Mouse (Mus musculus): Measurements from ENCODE around the gene Nmnat2.

The Nmnat2 gene

DNA sequence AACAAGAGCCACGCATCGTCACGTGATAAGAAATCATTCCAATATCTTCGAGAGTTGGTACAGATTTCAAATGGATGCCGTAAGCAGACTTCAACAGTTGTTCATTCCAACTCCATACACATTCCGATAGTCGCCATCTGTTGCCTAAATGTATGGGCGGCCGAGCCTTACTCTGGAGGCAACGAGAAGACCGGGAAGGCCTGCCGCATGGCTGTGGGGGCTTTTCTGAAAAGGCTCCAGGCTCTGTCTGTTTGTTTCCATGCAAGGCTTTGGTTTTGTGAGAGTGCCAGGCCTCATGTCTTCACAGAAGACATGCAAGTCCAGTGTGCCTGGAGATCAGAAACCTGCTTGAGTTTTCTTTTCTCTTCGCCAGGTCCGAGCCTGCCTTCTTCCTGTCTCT is 28.6 kb downstream of the Nmnat2 start:
- in situ Hi-C loops (cut with MboI, MseI), result no loop called here

DNA sequence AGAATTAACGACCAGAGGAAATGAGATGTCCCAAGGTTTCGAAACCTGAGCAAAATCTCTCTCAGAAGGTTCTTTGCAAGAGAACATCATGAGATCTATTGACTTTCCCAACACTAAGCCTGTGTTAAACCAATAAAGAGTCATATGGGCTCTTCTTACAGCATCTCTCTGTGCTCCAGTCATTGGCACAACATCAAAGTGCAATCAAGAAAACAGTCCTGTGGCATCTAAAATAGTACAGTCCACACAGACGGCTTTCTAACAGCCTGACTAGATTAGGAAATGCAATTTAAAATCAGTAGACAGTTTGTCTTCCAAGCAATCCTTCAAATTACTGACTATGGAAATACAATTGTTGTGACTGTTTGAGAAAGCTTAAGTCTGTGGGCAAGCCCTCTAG is 32.2 kb downstream of the Nmnat2 start:
- in situ Hi-C loops (cut with MboI, MseI), result no loop called here

DNA sequence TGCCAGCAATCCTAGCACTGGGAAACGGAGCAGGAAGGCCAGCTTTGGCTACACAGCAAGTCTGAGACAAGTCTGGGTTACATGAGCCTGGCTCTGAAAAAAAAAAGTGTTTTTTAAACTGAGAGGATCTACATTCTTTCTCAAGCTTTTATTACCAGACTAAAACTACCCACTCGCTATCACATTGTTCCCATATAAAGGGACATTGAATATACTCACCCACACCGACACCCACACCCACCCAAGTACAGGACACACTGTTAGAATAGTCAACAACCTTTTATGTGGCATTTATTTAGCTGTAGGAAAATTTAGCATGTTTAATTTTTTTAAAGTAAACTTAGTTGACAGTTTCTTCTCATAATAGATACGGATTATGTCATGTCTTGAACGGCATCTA is 35.3 kb downstream of the Nmnat2 start:
- in situ Hi-C loops (cut with MboI, MseI), result no loop called here

DNA sequence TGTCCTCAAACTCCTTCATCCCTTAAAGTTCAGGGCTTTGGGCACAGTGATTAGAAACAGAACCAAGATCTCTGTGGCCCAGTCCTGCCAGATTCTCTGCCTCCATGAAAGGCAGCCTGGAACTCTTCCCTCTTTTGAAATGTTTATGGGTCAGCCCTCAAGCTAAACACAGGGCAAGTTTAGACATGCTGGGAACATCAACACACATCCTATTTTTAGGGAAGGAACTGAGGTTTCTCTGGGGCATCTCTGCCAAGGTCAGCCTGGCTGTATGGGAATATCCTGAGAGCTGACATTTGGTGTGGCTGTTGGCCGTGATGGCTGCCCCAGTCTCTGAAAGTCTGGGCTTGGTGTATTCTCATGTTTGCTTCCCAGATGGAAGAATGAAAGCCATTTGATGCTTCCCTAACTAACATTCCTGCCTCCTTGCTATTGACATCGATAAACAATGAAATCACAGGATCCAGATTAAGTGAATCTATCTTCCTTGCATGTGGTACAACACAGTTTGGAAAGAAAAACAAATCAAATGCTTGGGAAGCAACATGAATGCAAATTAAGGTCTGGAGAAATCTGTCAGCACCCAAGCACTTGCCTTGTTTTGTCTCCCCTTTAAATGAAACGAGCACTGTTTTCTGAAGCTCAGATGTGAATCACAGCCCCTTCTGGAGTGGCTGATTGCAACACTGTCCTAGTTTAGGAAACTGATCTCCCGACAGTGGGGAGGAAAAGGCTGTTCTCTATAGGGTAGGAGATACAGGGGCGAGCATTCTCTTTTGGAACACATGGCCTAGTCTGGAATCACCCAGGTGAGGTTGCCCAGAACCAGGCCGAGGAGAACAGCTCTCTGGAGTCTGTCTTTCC is 37.7 kb downstream of the Nmnat2 start:
- in situ Hi-C loops (cut with MboI, MseI), result no loop called here

DNA sequence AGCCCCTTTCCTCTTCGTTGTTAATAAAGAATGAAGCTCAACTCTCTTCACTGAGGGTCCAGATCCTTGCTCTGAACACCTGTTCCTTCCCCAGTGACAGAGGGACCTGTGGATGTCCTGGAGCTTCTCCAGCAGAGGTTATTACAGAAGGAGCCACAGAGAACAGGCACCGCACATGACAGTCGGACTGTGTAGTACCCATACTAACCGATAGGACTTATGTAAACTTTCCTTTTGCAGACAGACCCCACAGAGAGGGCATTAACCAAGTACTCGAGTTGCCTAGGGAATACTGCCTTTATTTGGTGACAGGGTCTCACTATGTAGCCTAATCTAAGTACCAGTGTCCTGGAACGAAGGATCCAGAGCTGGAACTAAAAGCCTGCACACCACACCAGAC is 39.0 kb downstream of the Nmnat2 start:
- in situ Hi-C loops (cut with MboI, MseI), result no loop called here

DNA sequence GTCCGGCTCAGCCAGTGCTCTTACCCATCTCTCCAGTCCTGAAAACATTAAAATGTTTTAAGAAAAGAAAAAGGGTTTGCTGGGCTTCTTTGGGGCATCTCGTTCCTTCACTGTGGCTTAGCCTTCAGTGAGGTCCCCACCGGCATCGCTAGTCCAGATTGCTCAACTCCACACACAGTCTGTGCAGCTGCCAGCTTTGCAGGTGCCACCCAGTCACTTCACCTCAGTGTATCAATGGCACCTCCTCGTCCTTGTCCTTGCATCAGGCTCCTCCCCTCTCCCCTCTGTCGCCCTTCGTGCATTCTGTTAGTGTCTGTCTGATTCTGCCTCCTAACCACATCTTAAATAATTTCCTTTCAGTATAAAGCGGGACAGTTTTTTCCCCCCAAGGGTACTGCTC is 45.2 kb downstream of the Nmnat2 start:
- in situ Hi-C loops (cut with MboI, MseI), result no loop called here

DNA sequence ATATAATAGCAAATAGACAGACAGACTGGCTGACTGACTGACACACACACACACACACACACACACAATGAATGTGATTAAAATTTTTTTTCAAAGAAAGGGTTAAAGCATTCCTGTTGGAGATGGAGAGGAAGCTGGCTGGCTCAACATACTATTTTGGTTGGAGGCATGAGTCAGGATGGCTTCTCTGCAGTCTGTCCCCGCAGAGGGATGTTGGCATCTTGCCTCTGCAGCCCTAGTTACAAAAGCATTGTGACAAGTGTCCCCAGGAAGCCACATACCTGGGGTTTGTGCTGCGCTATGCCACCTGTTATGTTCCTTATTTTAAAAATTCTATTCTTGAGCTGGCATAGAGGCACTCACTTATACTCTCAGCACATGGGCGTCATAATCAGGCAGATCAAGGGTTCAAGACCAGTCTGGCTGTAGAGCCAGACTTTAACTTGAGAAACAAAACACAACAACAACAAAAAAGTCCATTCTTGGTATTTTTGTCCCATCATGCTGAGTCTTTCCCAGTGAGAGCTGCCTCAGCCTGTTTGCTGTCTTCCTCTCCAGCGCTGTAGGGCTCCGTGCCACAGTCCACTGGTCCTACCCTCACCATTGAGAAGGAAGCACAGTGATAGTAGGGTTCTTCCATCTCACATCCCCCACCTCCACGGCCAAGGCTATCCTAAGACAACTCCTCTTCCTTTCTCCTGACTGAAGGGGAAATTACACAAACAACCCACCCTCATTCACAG is 45.9 kb downstream of the Nmnat2 start:
- in situ Hi-C loops (cut with MboI, MseI), result no loop called here

DNA sequence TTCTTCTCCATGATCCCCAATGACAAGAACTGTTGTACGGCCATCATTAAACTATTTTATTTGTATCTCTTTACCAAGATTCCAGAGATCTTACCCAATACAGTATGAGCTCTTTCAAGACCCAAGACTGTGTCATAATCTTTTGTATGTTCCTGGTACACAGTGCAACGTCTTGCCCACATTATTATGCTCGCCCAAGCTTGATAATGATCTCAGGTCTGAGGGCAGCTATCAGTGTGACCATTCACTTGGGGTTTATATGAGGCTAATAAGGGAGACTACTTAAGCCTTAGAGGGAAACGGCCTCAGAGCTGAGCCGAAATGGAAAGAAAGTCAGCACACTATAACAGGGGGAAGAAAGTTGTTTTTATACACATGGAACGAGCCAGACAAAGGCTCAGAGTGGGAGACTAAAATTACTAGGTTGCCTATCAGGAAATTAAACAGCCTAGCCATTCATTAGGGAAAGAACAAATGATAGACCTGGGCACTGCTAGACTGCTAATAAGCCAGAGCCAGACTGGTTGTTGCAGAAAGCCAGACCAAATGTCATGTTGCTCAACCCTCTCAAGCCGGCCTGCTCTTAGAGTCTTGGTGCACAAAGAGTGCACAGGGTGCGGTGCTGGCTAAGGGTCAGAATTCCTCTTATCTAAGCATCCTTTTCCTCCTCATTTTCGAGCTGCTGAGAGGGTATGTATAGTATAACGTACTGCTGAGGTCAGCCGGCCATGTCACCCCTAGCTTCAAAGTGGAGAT is 47.7 kb downstream of the Nmnat2 start:
- in situ Hi-C loops (cut with MboI, MseI), result no loop called here

DNA sequence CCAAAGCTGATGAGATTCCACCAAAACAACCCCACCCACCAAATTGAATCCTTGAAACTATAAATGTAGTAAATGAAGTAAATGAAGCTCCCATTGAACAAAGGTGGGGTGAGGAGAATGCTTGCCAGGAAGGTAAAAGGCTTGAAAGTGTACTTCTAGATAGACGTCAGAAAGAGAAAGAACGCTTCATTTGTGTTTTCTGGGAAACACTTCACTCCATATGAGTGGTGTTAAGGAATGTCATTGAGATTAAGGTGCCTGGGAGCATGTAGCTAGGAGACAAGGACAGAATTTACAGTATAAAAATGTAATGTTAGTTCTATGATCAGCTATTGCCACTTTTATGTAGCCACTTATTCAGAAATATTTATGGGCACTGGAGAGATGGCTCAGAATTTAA is 49.7 kb downstream of the Nmnat2 start:
- in situ Hi-C loops (cut with MboI, MseI), result no loop called here

DNA sequence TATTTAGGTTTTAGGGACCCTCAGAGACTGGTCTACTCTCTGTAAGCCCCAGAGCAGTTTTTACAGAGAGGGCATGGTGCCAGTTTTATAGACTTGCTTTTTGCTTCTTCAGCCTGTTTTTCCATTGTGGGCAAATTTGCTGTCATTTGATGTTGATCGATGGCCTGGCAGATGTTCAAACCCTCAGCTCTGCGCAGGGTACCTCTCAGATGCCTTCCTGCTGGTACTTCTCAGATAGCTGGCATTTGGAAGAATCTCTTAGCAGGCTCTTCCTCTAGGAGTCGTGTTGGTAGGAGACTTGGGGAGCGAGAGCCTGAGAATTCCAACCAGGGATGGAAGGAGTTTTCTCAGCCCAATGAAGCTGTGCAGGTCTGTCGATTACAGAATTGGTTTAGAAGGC is 51.3 kb downstream of the Nmnat2 start:
- in situ Hi-C loops (cut with MboI, MseI), result no loop called here

DNA sequence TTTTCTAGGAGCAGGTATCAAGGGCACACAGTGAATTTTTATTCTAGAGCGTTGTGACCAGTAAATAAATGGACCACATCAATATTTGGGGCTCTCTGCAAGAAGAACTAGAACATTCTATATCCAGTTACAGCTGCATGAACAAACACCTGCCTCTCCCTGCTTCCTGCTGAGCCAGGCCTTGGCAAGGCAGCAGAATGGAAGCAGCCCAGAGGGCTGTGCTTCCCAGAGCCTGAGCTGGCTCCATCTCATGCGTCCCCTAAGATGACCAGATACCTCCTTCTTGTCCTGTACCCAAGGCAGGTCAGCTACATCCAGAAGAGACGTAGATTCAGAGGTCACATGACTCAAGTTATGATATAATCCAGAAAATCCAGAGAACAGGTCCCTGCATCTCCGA is 52.0 kb downstream of the Nmnat2 start:
- in situ Hi-C loops (cut with MboI, MseI), result no loop called here

DNA sequence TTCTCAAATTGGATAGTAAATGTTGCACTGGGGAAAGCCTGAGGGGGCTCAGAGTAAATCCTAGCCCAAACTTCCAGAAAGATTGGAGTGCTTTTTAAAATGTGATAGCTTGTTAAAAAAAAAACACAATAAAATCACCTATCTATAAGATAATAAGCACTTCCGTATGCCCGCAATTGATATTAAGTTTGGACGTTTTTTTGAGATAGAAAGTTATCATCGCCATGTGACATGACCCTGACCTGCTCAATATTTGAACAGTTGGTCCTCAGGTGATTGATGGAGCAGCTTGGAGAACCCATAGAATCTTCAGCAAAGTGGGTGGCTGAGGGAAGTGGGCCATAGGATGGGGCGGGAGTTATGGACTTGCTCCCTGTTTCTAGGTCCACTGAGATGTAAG is 52.5 kb downstream of the Nmnat2 start:
- in situ Hi-C loops (cut with MboI, MseI), result no loop called here

DNA sequence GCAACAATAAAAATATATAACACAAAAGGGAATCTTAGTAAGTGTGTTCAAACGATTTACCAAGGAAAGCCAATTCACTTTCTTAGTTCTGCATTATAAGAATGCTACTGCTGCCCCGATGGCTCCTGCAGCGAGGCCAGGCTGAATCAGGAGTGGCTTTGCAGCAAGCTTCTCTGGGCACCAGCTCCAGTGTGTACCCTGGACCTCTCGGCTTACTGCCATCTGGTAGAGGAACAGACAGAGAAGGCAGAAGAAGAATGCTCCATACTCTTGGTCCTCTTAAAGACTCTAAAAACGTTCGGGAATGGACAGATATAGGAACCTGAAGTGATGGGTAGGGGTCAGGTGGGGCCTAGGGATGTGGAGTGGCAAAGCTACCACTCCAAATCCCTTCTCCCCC is 53.0 kb downstream of the Nmnat2 start:
- in situ Hi-C loops (cut with MboI, MseI), result no loop called here

DNA sequence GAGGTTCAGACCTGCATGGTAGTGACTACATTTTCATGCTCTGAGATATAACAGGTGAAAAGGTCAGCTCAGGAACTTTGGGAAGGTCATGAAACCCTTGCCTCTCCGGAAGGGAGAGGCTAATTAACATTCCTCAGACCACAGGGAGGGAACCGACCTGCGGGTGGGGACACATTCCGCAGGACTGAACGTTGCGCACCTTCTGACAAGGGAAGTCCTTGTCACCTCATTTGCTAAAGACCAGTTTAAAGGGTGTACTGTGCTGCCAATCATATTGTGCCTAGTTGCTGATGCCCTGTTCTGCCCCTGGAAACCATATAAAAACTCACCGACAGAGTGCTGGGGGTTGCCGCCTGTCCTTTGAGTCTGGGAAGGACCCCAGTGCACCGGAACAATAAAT is 54.5 kb downstream of the Nmnat2 start:
- in situ Hi-C loops (cut with MboI, MseI), result no loop called here

DNA sequence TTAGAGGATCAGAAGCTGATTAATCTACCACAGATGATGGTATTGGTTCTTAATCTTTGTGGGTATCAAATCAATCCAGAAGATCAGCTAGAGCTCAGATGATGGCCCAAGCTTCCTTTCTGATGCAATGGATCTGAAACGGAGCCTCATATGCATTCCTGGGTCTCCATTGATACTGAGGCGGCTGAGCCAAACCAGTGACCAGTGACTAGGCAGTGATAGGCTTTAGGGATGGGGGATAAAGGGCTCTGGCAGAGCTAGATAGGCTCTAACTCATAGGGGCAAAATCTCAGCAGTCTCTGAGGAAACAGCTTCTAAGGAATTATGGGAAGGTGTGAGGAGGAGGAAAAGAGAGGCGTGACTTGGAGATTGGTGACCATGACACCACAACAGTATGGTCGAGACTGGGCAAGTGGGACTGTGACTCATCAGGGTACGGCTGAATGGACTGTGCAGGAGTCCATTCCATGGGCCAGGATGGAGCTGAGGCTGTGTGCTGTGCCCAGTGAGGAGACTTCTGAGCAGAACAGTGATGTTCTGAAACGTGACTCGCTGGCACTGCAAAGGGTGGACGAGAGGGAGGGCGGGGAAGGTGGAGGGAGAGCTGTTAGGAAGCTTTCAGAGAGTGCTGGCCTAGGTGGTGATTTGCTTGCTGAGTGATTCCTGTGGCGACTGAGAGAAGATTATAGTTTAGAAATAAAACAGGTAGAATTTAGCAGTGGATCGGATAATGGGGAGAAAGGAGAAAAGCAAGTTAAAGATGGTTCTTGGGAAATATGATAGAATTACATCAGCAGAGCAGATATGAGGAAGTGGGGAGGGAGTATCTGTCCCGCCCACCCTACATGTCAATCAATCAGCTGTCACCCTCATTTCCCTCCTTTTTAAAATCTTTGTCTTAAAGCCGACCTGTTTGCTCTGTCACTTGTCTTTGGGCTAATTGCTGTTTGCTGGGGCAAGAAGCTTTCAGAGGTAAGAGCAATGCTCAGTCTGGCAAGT is 55.9 kb downstream of the Nmnat2 start:
- in situ Hi-C loops (cut with MboI, MseI), result no loop called here

DNA sequence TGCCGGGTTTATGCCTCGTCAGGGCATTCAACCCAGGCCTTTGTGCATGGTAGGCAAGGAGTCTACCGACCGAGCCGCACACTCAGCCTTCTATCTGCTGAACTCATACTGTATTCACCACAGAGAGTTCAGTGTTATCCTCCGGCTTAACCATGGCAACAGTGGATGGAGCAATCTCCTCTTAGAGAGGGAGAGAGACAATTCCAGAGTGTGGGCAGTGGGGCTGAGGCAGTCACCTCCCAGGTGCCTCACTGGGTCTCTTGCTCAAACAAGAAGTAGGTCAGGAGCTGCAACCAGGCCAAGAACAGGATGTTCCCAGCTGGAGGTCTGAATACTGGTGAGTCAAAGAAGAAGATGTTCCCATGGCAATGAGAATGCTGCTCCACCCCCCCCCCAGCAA is 56.8 kb downstream of the Nmnat2 start:
- in situ Hi-C loops (cut with MboI, MseI), result no loop called here

DNA sequence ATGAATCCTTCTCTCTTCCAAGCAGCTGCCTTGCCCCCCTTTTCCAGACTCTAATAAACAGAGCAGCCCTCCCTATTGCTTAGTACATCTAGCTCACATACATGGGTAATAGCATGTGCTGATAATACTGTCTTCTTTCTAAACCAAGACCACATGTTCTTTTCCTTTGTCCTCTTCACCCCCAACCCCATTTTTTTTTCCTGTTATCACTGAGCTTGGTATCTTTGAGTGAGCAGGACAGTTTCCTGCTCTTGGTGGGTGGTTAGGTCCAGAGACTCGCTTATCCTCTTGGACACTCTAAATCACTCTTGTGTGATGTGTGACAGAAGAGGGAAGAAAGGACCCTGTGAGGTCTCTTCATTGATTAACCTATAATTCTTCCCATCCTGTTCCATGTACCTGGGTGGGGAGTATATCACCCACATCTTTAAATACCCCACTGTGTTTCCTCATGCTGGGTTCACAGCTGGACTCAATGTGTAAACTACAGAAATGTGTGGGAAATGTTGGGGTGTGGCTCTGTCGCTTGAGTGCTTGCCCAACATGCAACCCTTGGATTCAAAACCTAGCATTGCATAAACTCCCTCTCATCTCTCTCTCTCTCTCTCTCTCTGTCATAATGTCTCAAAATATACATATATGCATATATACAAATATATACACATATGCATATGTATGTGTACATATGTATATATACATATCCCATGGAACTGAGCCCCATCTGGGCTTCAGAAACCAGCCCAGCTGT is 58.9 kb downstream of the Nmnat2 start:
- in situ Hi-C loops (cut with MboI, MseI), result no loop called here

DNA sequence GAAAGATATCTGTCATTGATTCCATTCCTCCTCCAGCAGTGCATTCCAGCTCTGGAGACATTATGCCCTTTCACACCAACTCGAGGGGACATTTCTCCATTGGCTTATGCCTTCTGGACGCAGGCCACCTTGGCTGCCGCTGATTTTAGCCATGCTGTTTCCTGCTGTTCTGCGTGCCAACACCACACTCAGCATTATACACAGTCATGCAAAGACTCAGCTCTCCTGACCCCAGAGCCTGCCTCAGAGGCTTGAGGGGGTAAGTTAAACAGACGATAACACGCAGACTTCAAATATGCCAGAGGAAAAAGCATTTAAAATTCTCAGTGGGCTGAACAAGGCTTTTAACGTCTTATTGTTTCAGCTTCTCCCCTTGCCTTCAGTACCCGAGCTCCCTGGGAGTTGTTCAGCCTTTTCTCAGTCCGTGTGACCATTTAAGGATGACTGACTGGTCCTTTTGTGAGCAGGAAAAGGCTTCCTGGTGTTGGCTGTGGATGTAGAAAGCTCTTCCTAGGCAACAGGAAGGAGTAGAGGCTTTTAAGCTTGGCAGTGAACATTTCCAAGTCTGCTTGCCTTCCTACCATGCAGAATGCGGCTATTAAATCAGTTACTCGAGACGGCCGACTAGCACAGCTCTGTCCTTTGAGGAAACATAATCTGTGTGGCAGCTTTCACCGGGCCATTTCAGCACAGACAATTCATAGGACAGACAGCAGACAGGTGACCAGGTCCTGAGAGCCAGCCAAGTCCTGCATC is 59.8 kb downstream of the Nmnat2 start:
- in situ Hi-C loops (cut with MboI, MseI), result no loop called here

DNA sequence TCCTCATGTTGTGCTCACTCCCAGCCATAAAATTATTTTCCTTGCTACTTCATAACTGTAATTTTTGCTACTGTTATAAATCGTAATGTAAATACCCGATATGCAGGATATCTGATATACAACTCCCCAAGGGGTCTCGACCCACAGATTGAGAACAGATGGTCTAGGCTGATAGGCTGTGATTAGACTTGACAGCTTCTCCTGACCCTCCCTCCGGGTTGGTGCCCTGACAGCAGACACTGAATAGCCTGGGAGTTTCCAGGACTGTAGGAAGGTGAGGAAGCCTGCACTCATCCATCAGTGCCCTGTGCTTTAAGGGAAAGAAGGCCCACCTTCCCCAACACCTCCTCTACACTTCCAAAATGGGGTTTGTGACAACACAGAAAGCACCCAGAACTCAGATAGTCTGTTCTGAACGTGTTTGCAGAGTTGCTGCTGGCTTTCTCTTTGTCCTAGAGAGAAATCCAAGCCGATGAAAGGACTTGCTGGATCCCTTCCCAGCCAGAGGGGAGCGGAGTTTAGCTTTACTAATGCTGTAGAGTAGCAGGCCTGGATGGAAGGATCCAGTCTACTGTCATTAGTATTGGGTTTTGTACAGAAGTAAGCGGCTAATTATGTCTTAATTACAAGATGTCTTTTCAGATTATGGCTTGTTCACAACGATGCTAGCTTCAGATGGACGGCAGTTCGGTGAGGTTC is 61.8 kb downstream of the Nmnat2 start:
- in situ Hi-C loops (cut with MboI, MseI), result no loop called here

Data from regulatory T cell (primary cell).